Mouse (Mus musculus) liver, adult 2 months (tissue): ENCODE measurements around the gene Meltf. TPM values are rescaled to one million over a fixed set of nuclear protein-coding genes. Genes with fewer than 3 reads are reported as not detected.

Experiments
- DNase-seq: peaks from one replicate; pipeline ENCODE4 v3.0.0-alpha.2; 2011; ENCODE audit warnings: low read depth, low spot score; ENCODE audit errors: extremely low read depth
- H3K27ac ChIP-seq: fragments of 200-500 bp; replicated peaks from 2 replicates; pipeline ENCODE4 v1.5.1; 2012; ENCODE audit warnings: low read depth, mild to moderate bottlenecking, control low read depth, inconsistent platforms, low read length; ENCODE audit not compliant: insufficient read depth
- H3K27me3 ChIP-seq: fragments of 200-500 bp; 2 replicates; pipeline ENCODE4 v1.6.1; 2012; ENCODE audit warnings: mild to moderate bottlenecking, moderate library complexity, low read length, inconsistent platforms; ENCODE audit not compliant: control insufficient read depth, insufficient read depth
- H3K36me3 ChIP-seq: fragments of 200-500 bp; 2 replicates; pipeline ENCODE4 v1.6.1; 2012; ENCODE audit warnings: low read length, inconsistent platforms; ENCODE audit not compliant: control insufficient read depth, insufficient read depth
- H3K4me1 ChIP-seq: fragments of 200-500 bp; 2 replicates; pipeline ENCODE4 v1.6.1; 2011; ENCODE audit warnings: low read length; ENCODE audit not compliant: control insufficient read depth, insufficient read depth
- H3K4me3 ChIP-seq: fragments of 200-500 bp; 2 replicates; pipeline ENCODE4 v1.5.1; 2011; ENCODE audit warnings: low read depth, mild to moderate bottlenecking, control low read depth, low read length, moderate library complexity; ENCODE audit not compliant: insufficient read depth
- H3K79me2 ChIP-seq: fragments of 200-500 bp; 2 replicates; pipeline ENCODE4 v1.6.1; 2012; ENCODE audit warnings: inconsistent platforms, mild to moderate bottlenecking, low read length, moderate library complexity; ENCODE audit not compliant: control insufficient read depth, insufficient read depth
- H3K9ac ChIP-seq: fragments of 200-500 bp; 2 replicates; pipeline ENCODE4 v1.6.1; 2012; ENCODE audit warnings: low read depth, mild to moderate bottlenecking, control low read depth, inconsistent platforms, low read length
- CTCF ChIP-seq: fragments of 200-500 bp; IDR thresholded peaks from 2 replicates; pipeline ENCODE4 v1.5.1; 2011; ENCODE audit warnings: low read depth, low read length, control low read depth
- POLR2A ChIP-seq: fragments of 200-500 bp; IDR thresholded peaks from 2 replicates; pipeline ENCODE4 v1.6.1; 2011; ENCODE audit warnings: low read length, control low read depth; ENCODE audit not compliant: insufficient read depth; ENCODE audit errors: extremely low read depth
- WGBS: fragments of 180-500 bp; shearing (Covaris S2); methylation state at CpG from one replicate; pipeline ENCODE4 v1.1.7; 2018; 5-methylcytosine and 5-hydroxymethylcytosine counted together
- polyA plus RNA-seq: library from polyadenylated mRNA; depleted of rRNA; stranded (reverse); fragments of >200 nt; gene quantifications from 2 replicates; pipeline ENCODE4 v1.2.3, GENCODE M21; 2012
- total RNA-seq: library from RNA; depleted of rRNA; stranded (reverse); fragments of >200 nt; gene quantifications from 2 replicates; pipeline ENCODE4 v1.2.3, GENCODE M21; 2014

Meltf gene
- total and polyA plus RNA-seq, 2 experiments, result not detected

DNA sequence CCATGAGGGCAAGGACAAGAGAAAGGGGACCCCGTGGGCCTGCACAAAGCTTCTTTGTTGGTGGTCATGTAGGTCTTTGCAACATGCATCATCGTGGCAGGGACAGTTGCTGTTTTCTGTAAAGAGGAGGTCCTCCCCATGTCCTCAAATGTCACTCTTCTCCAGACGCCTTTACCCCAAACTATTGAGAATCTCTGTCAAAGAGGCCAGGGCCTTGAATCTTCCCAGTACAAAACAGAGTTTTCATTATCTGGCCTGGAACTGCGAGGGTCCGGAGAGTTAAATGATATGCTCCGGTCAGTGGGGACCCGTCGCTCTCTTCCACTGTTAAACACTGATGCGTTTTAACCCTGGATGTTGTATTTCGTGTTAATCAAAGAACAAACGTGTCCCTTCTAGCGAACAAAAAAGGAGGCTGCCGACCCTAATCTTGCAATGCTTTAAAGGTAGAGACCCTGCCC, 56.0 kb downstream of the Meltf start:
- Histone ChIP-seq H3K27me3 (peaks cover 13% of the 10 kb centered on the region), H3K79me2 (no peaks in the 10 kb centered on the region), H3K4me3 (no peak overlapping the region), H3K9ac (no peak overlapping the region), H3K36me3 (no peaks in the 10 kb centered on the region), H3K4me1 (peaks cover 7% of the 10 kb centered on the region), H3K27ac (no peak overlapping the region)
- TF ChIP-seq POLR2A, result no peak
- TF ChIP-seq CTCF, result no peak
- 43% methylated on average over 13 of the region's 13 CpGs for WGBS
- DNase-seq, result no peak

DNA sequence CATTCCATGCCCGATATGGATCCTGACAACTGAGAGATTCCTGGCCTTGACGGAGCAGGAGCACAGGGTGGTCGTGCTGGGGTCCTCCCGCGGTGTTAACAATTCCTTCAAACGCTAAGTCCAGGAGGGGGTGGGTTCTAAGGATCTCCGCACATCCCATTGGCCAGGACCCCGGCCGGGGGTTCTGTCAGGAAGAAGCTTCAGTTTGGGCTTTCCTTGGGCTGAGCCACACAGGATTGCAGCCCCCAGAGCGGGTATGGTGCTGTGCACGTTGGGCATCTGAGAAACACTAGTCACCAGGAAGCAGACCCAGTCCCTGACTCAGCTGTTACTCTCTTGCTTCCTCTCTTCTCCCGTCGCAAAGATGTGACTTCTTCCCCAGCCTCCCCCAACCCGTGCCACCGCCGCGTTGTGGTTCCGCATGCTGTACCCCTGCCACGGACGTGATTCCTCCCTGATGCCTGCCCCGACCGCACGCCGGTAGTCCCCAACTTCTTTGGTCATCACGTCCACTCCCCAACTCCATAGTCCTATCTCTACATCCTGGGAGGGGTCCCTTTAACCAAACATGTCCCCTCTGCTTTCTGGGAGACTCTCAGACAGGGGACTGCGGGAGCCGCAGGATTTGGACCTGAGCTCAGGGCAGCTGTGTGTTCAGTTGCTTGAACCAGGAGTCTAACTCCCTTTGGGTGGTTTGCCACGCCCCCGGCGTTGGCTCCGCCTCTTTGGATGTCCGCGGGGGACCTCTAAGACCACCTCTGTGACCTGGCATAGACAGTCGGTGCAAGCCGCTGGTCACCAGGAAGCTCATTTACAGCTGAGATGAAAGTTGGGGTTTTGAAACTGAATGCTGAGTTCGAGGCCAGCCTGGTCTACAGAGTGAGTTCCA, 56.7 kb downstream of the Meltf start:
- H3K79me2 ChIP-seq, result no peaks in the 10 kb centered on the region
- peaks cover 13% of the 10 kb centered on the region for H3K27me3 ChIP-seq
- H3K27ac ChIP-seq, result 0 out of 2 replicates have a peak overlapping the region, but pooled peaks have one; percentile 4
- H3K4me1 ChIP-seq, result peaks cover 7% of the 10 kb centered on the region
- no peak for TF ChIP-seq POLR2A
- no peak for TF ChIP-seq CTCF
- 9% methylated on average over 36 of the region's 36 CpGs for WGBS
- no peak overlapping the region; the same call in 1 of the 2 replicates for H3K9ac ChIP-seq
- no peaks in the 10 kb centered on the region for H3K36me3 ChIP-seq
- peak overlapping the region; percentile 14; the same call in 1 of the 2 replicates for H3K4me3 ChIP-seq
- DNase-seq, result no peak

GRCm38 (mm10) chr16:31936568-31936967, 58.0 kb downstream of the Meltf start:
- WGBS, result 87% methylated on average over 4 of the region's 4 CpGs
- no peak overlapping the region for H3K27ac ChIP-seq

DNA sequence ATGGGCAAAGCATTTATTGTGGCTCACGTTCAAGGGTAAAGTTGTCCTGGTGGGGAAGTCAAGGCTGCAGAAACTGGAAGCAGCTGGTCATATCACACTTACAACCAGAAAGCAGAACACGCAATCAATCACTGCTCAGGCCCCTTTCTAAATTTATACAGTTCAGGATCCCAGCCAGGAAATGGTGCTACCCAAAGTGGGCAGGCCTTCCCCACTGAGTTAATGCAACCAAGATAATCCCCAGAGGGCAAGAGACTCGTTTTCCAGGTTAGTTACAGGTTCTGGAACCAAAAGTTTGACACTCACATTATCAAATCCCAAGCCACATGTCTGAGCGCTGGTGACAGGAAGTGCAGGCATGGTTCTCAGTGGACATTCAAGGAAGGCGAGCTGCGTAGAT, 60.2 kb downstream of the Meltf start:
- TF ChIP-seq POLR2A, result no peak
- no peak for TF ChIP-seq CTCF
- Histone ChIP-seq H3K4me3 (no peak overlapping the region), H3K27me3 (peaks cover 9% of the 10 kb centered on the region), H3K36me3 (no peaks in the 10 kb centered on the region), H3K9ac (no peak overlapping the region), H3K4me1 (no peaks in the 10 kb centered on the region; the same call in 1 of the 2 replicates), H3K79me2 (no peaks in the 10 kb centered on the region), H3K27ac (no peak overlapping the region)
- WGBS, result 69% methylated on average over 6 of the region's 6 CpGs
- DNase-seq, result no peak

More at GRCm38 (mm10) chr16:31936568-31936967, 58.0 kb downstream of the Meltf start:
- Histone ChIP-seq H3K9ac (no peak overlapping the region), H3K36me3 (no peaks in the 10 kb centered on the region), H3K4me1 (peaks cover 7% of the 10 kb centered on the region), H3K27me3 (peaks cover 13% of the 10 kb centered on the region), H3K79me2 (no peaks in the 10 kb centered on the region), H3K4me3 (no peak overlapping the region)
- TF ChIP-seq CTCF (no peak), POLR2A (no peak)
- no peak for DNase-seq

DNA sequence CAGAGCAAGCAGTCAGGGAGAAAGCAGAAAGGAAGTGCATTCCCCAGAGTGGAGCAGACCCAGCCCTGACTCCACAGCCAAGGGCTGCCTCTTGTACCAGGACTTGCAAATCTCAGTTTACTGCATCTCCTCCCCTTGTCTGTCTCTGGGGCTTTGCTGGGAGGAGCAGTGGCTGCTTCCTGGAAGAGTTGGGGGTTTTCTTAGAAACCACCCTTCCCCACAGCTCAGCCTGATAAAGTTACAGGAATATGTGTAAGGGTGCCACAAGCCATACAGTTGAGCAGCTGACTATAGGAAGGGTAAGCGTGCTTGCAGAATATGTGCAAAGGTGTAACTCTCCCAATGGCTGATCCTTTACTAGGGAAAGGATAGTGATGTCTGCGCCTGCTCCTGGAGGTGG, 62.0 kb downstream of the Meltf start:
- WGBS, result 68% methylated on average over 2 of the region's 2 CpGs
- no peak for DNase-seq
- H3K27me3 ChIP-seq, result 0 out of 2 replicates have a peak, but pooled peaks cover under 1% of the 10 kb centered on the region
- no peak overlapping the region for H3K27ac ChIP-seq
- H3K79me2 ChIP-seq, result no peaks in the 10 kb centered on the region
- no peak overlapping the region for H3K9ac ChIP-seq
- TF ChIP-seq CTCF (no peak), POLR2A (no peak)
- H3K4me3 ChIP-seq, result no peak overlapping the region
- no peaks in the 10 kb centered on the region for H3K4me1 ChIP-seq
- H3K36me3 ChIP-seq, result no peaks in the 10 kb centered on the region
